Mouse (Mus musculus): ENCODE data around the gene Smarca4. TPM values are rescaled to one million over a fixed set of nuclear protein-coding genes. Genes with fewer than 3 reads are reported as not detected.

Gene Smarca4
- polyA plus RNA-seq, 1 experiment from 2014 or later = 27.2 TPM

DNA sequence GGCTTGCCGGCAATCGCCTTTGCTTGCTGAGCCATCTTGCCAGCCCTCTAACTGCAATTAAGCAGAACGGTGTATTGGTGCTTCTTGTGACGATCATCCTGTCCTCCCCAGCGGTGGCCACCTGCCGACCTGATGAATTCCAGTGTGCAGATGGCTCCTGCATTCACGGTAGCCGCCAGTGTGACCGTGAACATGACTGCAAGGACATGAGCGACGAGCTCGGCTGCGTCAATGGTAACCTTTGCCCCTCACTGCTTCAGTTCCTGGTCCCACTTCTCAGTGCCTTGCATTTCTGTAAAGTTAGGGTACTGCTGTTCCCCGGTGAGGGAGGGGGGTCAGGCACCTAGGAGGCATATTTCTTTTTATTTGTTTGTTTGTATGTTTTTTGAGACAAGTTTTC is 119.2 kb downstream of the Smarca4 start:
- no peaks in the 10 kb centered on the region for H3K9me3 ChIP-seq (ENCODE audit: control insufficient read depth, low read length)
- no peak for ATAC-seq (ENCODE audit: low FRiP score, low TSS enrichment)
- no peak overlapping the region for H3K27ac ChIP-seq (replicated peaks)
- H3K36me3 ChIP-seq (ENCODE audit: control insufficient read depth, insufficient read depth, low read length) = peaks cover 55% of the 10 kb centered on the region
- H3K9ac ChIP-seq (ENCODE audit: low read length) = no peak overlapping the region
- no peak overlapping the region for H3K4me2 ChIP-seq (replicated peaks; ENCODE audit: low read depth)
- WGBS = 90% methylated on average over 14 of the region's 14 CpGs
- H3K4me3 ChIP-seq (ENCODE audit: low read depth, low read length) = no peak overlapping the region
- H3K4me1 ChIP-seq (replicated peaks; ENCODE audit: control insufficient read depth, insufficient read depth) = no peaks in the 10 kb centered on the region
- TF ChIP-seq CTCF (IDR thresholded peaks at IDR 0.05; ENCODE audit: low read depth) = no peak
- no peak for TF ChIP-seq EP300 (optimal IDR thresholded peaks at IDR 0.05)
- no peak for DNase-seq (ENCODE audit: low spot score)
- H3K27me3 ChIP-seq (ENCODE audit: control insufficient read depth, insufficient read depth, low read length) = no peaks in the 10 kb centered on the region

- TF ChIP-seq CTCF (IDR thresholded peaks at IDR 0.05; ENCODE audit: low read depth) (no peak), EP300 (optimal IDR thresholded peaks at IDR 0.05) (no peak)
- Histone ChIP-seq H3K27ac (replicated peaks) (no peak overlapping the region), H3K9ac (ENCODE audit: low read length) (no peak overlapping the region), H3K36me3 (ENCODE audit: control insufficient read depth, insufficient read depth, low read length) (peaks cover 62% of the 10 kb centered on the region), H3K27me3 (ENCODE audit: control insufficient read depth, insufficient read depth, low read length) (no peaks in the 10 kb centered on the region), H3K4me2 (replicated peaks; ENCODE audit: low read depth) (no peak overlapping the region), H3K9me3 (ENCODE audit: control insufficient read depth, low read length) (no peaks in the 10 kb centered on the region), H3K4me3 (ENCODE audit: low read depth, low read length) (no peak overlapping the region), H3K4me1 (replicated peaks; ENCODE audit: control insufficient read depth, insufficient read depth) (no peaks in the 10 kb centered on the region)
- ATAC-seq (ENCODE audit: low FRiP score, low TSS enrichment) (no peak), DNase-seq (ENCODE audit: low spot score) (no peak)
- whole genome bisulfite sequencing = 23% methylated on average over 3 of the region's 3 CpGs
Measured at GRCm38 (mm10) chr9:21736580-21736979, 120.6 kb downstream of the Smarca4 start.

DNA sequence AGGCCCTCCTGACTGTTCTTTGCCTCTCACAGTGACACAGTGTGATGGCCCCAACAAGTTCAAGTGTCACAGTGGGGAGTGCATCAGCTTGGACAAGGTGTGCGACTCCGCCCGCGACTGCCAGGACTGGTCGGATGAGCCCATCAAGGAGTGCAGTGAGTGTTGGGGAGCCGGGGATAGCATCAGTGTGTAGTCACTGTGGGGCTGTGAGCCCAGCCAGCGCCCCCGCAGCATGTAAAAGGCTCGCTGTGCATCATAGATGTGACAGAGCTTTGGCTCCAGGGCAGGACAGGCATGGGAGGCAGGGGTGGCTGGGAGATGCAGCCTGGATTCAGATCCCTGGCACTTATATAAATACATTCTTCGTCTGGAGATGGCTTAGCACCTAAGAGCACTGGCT is 121.2 kb downstream of the Smarca4 start:
- no peak for DNase-seq (ENCODE audit: low spot score)
- peaks cover 65% of the 10 kb centered on the region for H3K36me3 ChIP-seq (ENCODE audit: control insufficient read depth, insufficient read depth, low read length)
- no peaks in the 10 kb centered on the region for H3K4me1 ChIP-seq (replicated peaks; ENCODE audit: control insufficient read depth, insufficient read depth)
- no peak overlapping the region for H3K27ac ChIP-seq (replicated peaks)
- no peak overlapping the region for H3K4me2 ChIP-seq (replicated peaks; ENCODE audit: low read depth)
- no peak overlapping the region for H3K9ac ChIP-seq (ENCODE audit: low read length)
- no peaks in the 10 kb centered on the region for H3K9me3 ChIP-seq (ENCODE audit: control insufficient read depth, low read length)
- 91% methylated on average over 10 of the region's 10 CpGs for WGBS
- H3K4me3 ChIP-seq (ENCODE audit: low read depth, low read length) = no peak overlapping the region
- no peak; the same call in 1 of the 2 replicates for ATAC-seq (ENCODE audit: low FRiP score, low TSS enrichment)
- no peaks in the 10 kb centered on the region for H3K27me3 ChIP-seq (ENCODE audit: control insufficient read depth, insufficient read depth, low read length)
- TF ChIP-seq EP300 (optimal IDR thresholded peaks at IDR 0.05) = no peak
- TF ChIP-seq CTCF (IDR thresholded peaks at IDR 0.05; ENCODE audit: low read depth) = no peak

DNA sequence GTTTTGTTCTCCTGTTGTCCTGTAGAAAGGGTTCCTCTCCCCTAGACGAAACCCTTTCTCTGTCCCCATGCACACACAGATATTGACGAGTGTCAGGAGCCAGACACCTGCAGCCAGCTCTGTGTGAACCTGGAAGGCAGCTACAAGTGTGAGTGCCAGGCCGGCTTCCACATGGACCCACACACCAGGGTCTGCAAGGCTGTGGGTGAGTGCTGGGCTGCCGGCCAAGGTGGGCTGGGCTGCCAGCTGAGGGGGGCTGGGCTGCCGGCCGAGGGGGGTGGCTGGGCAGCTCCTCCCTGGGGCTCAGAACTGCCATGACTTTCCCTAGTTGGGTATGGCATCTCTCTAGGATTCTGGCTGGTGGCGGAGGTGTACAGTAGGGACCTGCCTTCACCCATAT is 122.8 kb downstream of the Smarca4 start:
- Histone ChIP-seq H3K36me3 (ENCODE audit: control insufficient read depth, insufficient read depth, low read length) (peaks cover 59% of the 10 kb centered on the region), H3K9me3 (ENCODE audit: control insufficient read depth, low read length) (no peaks in the 10 kb centered on the region), H3K27me3 (ENCODE audit: control insufficient read depth, insufficient read depth, low read length) (no peaks in the 10 kb centered on the region), H3K9ac (ENCODE audit: low read length) (no peak overlapping the region), H3K4me2 (replicated peaks; ENCODE audit: low read depth) (no peak overlapping the region), H3K27ac (replicated peaks) (no peak overlapping the region), H3K4me3 (ENCODE audit: low read depth, low read length) (no peak overlapping the region), H3K4me1 (replicated peaks; ENCODE audit: control insufficient read depth, insufficient read depth) (no peaks in the 10 kb centered on the region)
- no peak for ATAC-seq (ENCODE audit: low FRiP score, low TSS enrichment)
- no peak for DNase-seq (ENCODE audit: low spot score)
- WGBS = 84% methylated on average over 7 of the region's 7 CpGs
- TF ChIP-seq EP300 (optimal IDR thresholded peaks at IDR 0.05) (no peak), CTCF (IDR thresholded peaks at IDR 0.05; ENCODE audit: low read depth) (no peak)

DNA sequence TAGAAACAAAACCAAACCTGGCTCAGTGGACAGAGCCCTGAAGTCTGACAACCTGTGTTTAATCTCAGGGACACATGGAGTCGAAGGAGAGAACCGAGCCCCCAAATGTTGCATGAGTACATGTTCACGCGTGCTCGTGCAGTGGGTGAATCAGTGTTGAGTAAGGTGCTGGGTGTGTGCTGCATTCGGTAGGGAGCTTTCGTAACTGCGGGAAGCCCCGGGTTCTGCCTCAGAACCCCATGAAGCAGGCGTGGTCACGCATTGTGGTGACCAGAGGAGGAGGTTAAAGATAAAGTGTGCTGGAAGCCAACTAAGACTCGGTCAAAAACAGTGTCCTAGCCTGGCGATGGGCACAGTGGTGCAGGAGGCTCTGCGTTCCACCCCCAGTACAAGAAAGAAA is 124.5 kb downstream of the Smarca4 start:
- DNase-seq (ENCODE audit: low spot score) = no peak
- H3K27ac ChIP-seq (replicated peaks) = no peak overlapping the region
- ATAC-seq (ENCODE audit: low FRiP score, low TSS enrichment) = no peak
- no peaks in the 10 kb centered on the region for H3K9me3 ChIP-seq (ENCODE audit: control insufficient read depth, low read length)
- H3K4me3 ChIP-seq (ENCODE audit: low read depth, low read length) = no peak overlapping the region
- 88% methylated on average over 14 of the region's 14 CpGs for WGBS
- H3K27me3 ChIP-seq (ENCODE audit: control insufficient read depth, insufficient read depth, low read length) = no peaks in the 10 kb centered on the region
- H3K36me3 ChIP-seq (ENCODE audit: control insufficient read depth, insufficient read depth, low read length) = peaks cover 57% of the 10 kb centered on the region
- H3K4me2 ChIP-seq (replicated peaks; ENCODE audit: low read depth) = no peak overlapping the region
- H3K4me1 ChIP-seq (replicated peaks; ENCODE audit: control insufficient read depth, insufficient read depth) = no peaks in the 10 kb centered on the region
- H3K9ac ChIP-seq (ENCODE audit: low read length) = no peak overlapping the region
- no peak for TF ChIP-seq EP300 (optimal IDR thresholded peaks at IDR 0.05)
- TF ChIP-seq CTCF (IDR thresholded peaks at IDR 0.05; ENCODE audit: low read depth) = no peak

DNA sequence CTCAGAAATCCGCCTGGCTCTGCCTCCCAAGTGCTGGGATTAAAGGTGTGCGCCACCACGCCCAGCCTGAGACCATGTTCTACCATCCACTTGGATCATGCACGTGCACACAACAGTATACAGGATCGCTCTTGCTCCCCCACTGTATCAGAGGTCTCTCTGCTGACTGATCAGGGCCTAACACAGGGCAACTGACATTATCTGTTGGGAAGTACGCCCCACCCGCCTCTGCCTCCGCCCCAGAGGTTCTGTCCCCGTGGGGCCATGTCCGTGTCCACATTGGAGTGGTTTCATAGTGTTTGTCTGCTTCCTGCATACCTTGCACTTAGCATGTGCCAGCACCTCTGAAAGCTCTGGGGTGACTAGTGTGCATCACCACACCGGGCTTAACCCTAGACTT is 125.5 kb downstream of the Smarca4 start:
- H3K27me3 ChIP-seq (ENCODE audit: control insufficient read depth, insufficient read depth, low read length) = no peaks in the 10 kb centered on the region
- peaks cover 64% of the 10 kb centered on the region for H3K36me3 ChIP-seq (ENCODE audit: control insufficient read depth, insufficient read depth, low read length)
- H3K9ac ChIP-seq (ENCODE audit: low read length) = no peak overlapping the region
- H3K27ac ChIP-seq (replicated peaks) = no peak overlapping the region
- no peak overlapping the region for H3K4me2 ChIP-seq (replicated peaks; ENCODE audit: low read depth)
- H3K9me3 ChIP-seq (ENCODE audit: control insufficient read depth, low read length) = no peaks in the 10 kb centered on the region
- DNase-seq (ENCODE audit: low spot score) (no peak), ATAC-seq (ENCODE audit: low FRiP score, low TSS enrichment) (no peak)
- 84% methylated on average over 11 of the region's 11 CpGs for WGBS
- H3K4me1 ChIP-seq (replicated peaks; ENCODE audit: control insufficient read depth, insufficient read depth) = no peaks in the 10 kb centered on the region
- H3K4me3 ChIP-seq (ENCODE audit: low read depth, low read length) = no peak overlapping the region
- TF ChIP-seq EP300 (optimal IDR thresholded peaks at IDR 0.05) = no peak
- TF ChIP-seq CTCF (IDR thresholded peaks at IDR 0.05; ENCODE audit: low read depth) = no peak

Measured in stomach, postnatal 0 days (tissue).